Comparison of ENCODE assay signal across 12 mouse cellular contexts in the genomic region with DNA sequence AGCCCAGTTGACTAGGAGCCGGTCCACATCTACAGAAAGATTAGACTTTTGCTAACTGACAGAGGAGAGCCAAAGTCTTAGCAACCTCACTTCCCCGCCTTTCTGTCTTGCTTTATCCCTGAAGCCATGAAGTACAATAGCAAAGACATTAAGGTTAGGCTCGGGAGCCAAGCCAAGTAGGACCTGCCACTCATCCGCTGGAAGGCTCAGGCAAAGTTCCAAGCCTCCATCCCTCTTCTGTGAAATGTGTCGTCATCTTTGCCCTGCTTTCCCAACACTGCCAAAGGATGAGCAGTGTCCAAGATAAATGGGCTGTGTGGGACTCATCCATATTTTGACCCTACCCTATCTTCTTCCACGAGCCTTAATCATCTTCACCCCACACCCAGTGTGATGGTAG.
DNase-seq lines count a peak whose midpoint lies in the region; ATAC-seq and TF ChIP-seq lines count a peak whose summit lies in the region.
"Had no signal": no experiment of that assay in that cellular context is flagged by ENCODE, and none has a peak within 500 bp of the region (broad histone marks: within the 10 kb centered on the region; RNA-seq: fewer than 3 reads in every experiment).

No protein-coding gene starts in this region.

- DNase-seq in kidney, adult 11 months = no peak
- peak; percentile 46 for DNase-seq in ovary, postnatal 14 days (ENCODE audit: low spot score)
- no peak for DNase-seq in ovary, postnatal 36 days (ENCODE audit: low spot score)
- DNase-seq in forebrain, embryonic 10.5 days (ENCODE audit: extremely low spot score, low spot score) = no peak
- DNase-seq in gastrocnemius, postnatal 10 days = no peak
- no peak for DNase-seq in heart, adult 8-10 months (ENCODE audit: low spot score)
- DNase-seq: cerebellum, adult 11-12 months; kidney, adult 9 months had no signal

- TF ChIP-seq POLR2A in myocyte (IDR thresholded peaks at IDR 0.05; ENCODE audit: insufficient read length, low read depth) = no peak

- H3K27me3 ChIP-seq in kidney, embryonic 14.5 days (ENCODE audit: control insufficient read depth, insufficient read depth, low read length) = no peaks in the 10 kb centered on the region
- H3K27me3 ChIP-seq in forebrain, embryonic 10.5 days (ENCODE audit: poor library complexity, severe bottlenecking) = peaks cover 69% of the 10 kb centered on the region
- H3K27me3 ChIP-seq in myocyte (ENCODE audit: control insufficient read depth, insufficient read depth, insufficient read length) = no peaks in the 10 kb centered on the region

- 0 out of 2 replicates have a peak, but pooled peaks have one; percentile 39 for ATAC-seq in kidney, embryonic 14.5 days (ENCODE audit: low FRiP score, low TSS enrichment)

- H3K9me3 ChIP-seq in kidney, embryonic 14.5 days (ENCODE audit: control insufficient read depth, low read length) = no peaks in the 10 kb centered on the region
- H3K9me3 ChIP-seq in forebrain, embryonic 10.5 days = no peaks in the 10 kb centered on the region

- H3K36me3 ChIP-seq in kidney, embryonic 14.5 days (ENCODE audit: control insufficient read depth, insufficient read depth, low read length) = no peaks in the 10 kb centered on the region
- H3K36me3 ChIP-seq in forebrain, embryonic 10.5 days (replicated peaks) = no peaks in the 10 kb centered on the region
- H3K36me3 ChIP-seq in myocyte (ENCODE audit: control insufficient read depth, insufficient read depth) = no peaks in the 10 kb centered on the region

- 71% methylated on average over 6 of the region's 6 CpGs for WGBS in kidney, embryonic 14.5 days
- WGBS in forebrain, embryonic 10.5 days = 73% methylated on average over 6 of the region's 6 CpGs

- no peak overlapping the region for H3K4me2 ChIP-seq in kidney, embryonic 14.5 days (replicated peaks; ENCODE audit: low read depth, low read length)
- peak overlapping the region; percentile 0 for H3K4me2 ChIP-seq in myocyte (ENCODE audit: low read depth)
- H3K4me2 ChIP-seq: heart, embryonic 11.5 days had no signal

- H3K79me2 ChIP-seq in myocyte (ENCODE audit: control insufficient read depth, insufficient read depth) = no peaks in the 10 kb centered on the region

- H3K9ac ChIP-seq in kidney, embryonic 14.5 days (ENCODE audit: low read depth, low read length) = no peak overlapping the region

- no peak overlapping the region for H3K4me3 ChIP-seq in kidney, embryonic 14.5 days (ENCODE audit: low read length)
- peak overlapping the region; percentile 16; the same call in 1 of the 2 replicates for H3K4me3 ChIP-seq in forebrain, embryonic 10.5 days
- no peak overlapping the region for H3K4me3 ChIP-seq in myocyte
- H3K4me3 ChIP-seq: erythroblast, embryonic 14.5 days had no signal

- no peak overlapping the region for H3ac ChIP-seq in myocyte (ENCODE audit: control insufficient read depth, insufficient read length)

- H3K4me1 ChIP-seq in kidney, embryonic 14.5 days (ENCODE audit: control insufficient read depth, insufficient read depth, low read length) = peaks cover 13% of the 10 kb centered on the region; the same call in 1 of the 2 replicates
- H3K4me1 ChIP-seq in forebrain, embryonic 10.5 days = peaks cover 74% of the 10 kb centered on the region

- no peak overlapping the region for H3K27ac ChIP-seq in kidney, embryonic 14.5 days (ENCODE audit: low read depth, low read length)
- H3K27ac ChIP-seq in forebrain, embryonic 10.5 days = peak overlapping the region; percentile 84

TF ChIP-seq in myocyte, 11 proteins besides CTCF, POLR2A, EP300 and RAD21:
- TF ChIP-seq SRF (IDR thresholded peaks at IDR 0.05; ENCODE audit: control insufficient read depth, insufficient read length, low read depth) = no peak
- no peak for TF ChIP-seq E2F4 (IDR thresholded peaks at IDR 0.05; ENCODE audit: insufficient read depth)
- TF ChIP-seq REST (IDR thresholded peaks at IDR 0.05; ENCODE audit: insufficient read depth, insufficient read length) = no peak
- TF ChIP-seq USF1 (IDR thresholded peaks at IDR 0.05; ENCODE audit: low read depth) = no peak
- no peak for TF ChIP-seq MYOG (IDR thresholded peaks at IDR 0.05; ENCODE audit: control insufficient read depth in 1 of 3, insufficient read depth in 1 of 3, insufficient read length in 2 of 3, low read depth in 2 of 3)
